Mouse (Mus musculus) fat pad, adult 2 months (tissue): ENCODE data around the gene Arhgef3.
"Not testable (repeated sequence)": the region's sequence is repeated elsewhere in the genome, so short reads cannot be mapped to it uniquely, and the experiment has no call there.

ENCODE experiments used
- DNase-seq: peaks from one replicate; pipeline ENCODE4 v3.0.0-alpha.2; 2011; ENCODE audit warnings: low read depth, low spot score; ENCODE audit errors: extremely low read depth

The Arhgef3 gene

GRCm38 (mm10) chr14:27229441-27230147, 114.9 kb downstream of the Arhgef3 start:
- no peak for DNase-seq

GRCm38 (mm10) chr14:27230262-27231022, 115.7 kb downstream of the Arhgef3 start:
- DNase-seq = no peak

GRCm38 (mm10) chr14:27231506-27231905, 116.8 kb downstream of the Arhgef3 start:
- DNase-seq = no peak

- no peak for DNase-seq
Measured at GRCm38 (mm10) chr14:27231974-27232780, 117.5 kb downstream of the Arhgef3 start.

GRCm38 (mm10) chr14:27233056-27233455, 118.4 kb downstream of the Arhgef3 start:
- no peak for DNase-seq

GRCm38 (mm10) chr14:27233656-27234055, 119.0 kb downstream of the Arhgef3 start:
- DNase-seq = no peak

- DNase-seq = no peak
Measured at GRCm38 (mm10) chr14:27234270-27234840, 119.7 kb downstream of the Arhgef3 start.

- DNase-seq = no peak
Measured at GRCm38 (mm10) chr14:27235897-27236553, 121.3 kb downstream of the Arhgef3 start.

- no peak for DNase-seq
Measured at GRCm38 (mm10) chr14:27237522-27238187, 123.0 kb downstream of the Arhgef3 start.

GRCm38 (mm10) chr14:27238600-27239118, 124.0 kb downstream of the Arhgef3 start:
- no peak for DNase-seq

GRCm38 (mm10) chr14:27239551-27240091, 124.9 kb downstream of the Arhgef3 start:
- DNase-seq = no peak

GRCm38 (mm10) chr14:27242253-27242652, 127.6 kb downstream of the Arhgef3 start:
- no peak for DNase-seq

GRCm38 (mm10) chr14:27242769-27243168, 128.1 kb downstream of the Arhgef3 start:
- no peak for DNase-seq

- DNase-seq = no peak
Measured at GRCm38 (mm10) chr14:27243585-27243984, 128.9 kb downstream of the Arhgef3 start.

GRCm38 (mm10) chr14:27244898-27245297, 130.2 kb downstream of the Arhgef3 start:
- no peak for DNase-seq

GRCm38 (mm10) chr14:27246424-27246823, 131.7 kb downstream of the Arhgef3 start:
- DNase-seq = no peak

- not testable (repeated sequence) for DNase-seq
Measured at GRCm38 (mm10) chr14:27246948-27247347, 132.2 kb downstream of the Arhgef3 start.

GRCm38 (mm10) chr14:27249121-27249520, 134.4 kb downstream of the Arhgef3 start:
- DNase-seq = no peak

- DNase-seq = no peak
Measured at GRCm38 (mm10) chr14:27250281-27250789, 135.6 kb downstream of the Arhgef3 start.
